21 mouse cellular contexts compared by ENCODE assay signal in genomic region chr8:93989739-93990138, GRCm38 (mm10). TPM values are rescaled to one million over a fixed set of nuclear protein-coding genes. Genes with fewer than 3 reads are reported as not detected.
DNase-seq lines count a peak whose midpoint lies in the region; ATAC-seq and TF ChIP-seq lines count a peak whose summit lies in the region.
"Had no signal": no experiment of that assay in that cellular context is flagged by ENCODE, and none has a peak within 500 bp of the region (broad histone marks: within the 10 kb centered on the region; RNA-seq: fewer than 3 reads in every experiment).

No protein-coding gene starts in this region.

- no peak for TF ChIP-seq CTCF in heart, adult 2 months (IDR thresholded peaks at IDR 0.05)
- no peak for TF ChIP-seq CTCF in stomach, postnatal 0 days (IDR thresholded peaks at IDR 0.05; ENCODE audit: low read depth)

- WGBS in heart, adult 2 months: 97% methylated on average over 4 of the region's 4 CpGs
- 87% methylated on average over 4 of the region's 4 CpGs for WGBS in liver, embryonic 16.5 days (ENCODE audit: insufficient replicate concordance)
- WGBS in liver, embryonic 11.5 days: 92% methylated on average over 4 of the region's 4 CpGs
- 72% methylated on average over 4 of the region's 4 CpGs for WGBS in stomach, postnatal 0 days

- DNase-seq in heart, adult 11 months: peak; percentile 53
- DNase-seq in heart, adult 2 months: no peak
- no peak for DNase-seq in liver, embryonic 11.5 days (ENCODE audit: low spot score)
- DNase-seq in stomach, postnatal 0 days (ENCODE audit: low spot score): no peak
- no peak for DNase-seq in lung, postnatal 14 days
- DNase-seq: adrenal gland, adult 2 months; adrenal gland, postnatal 10 days; adrenal gland, postnatal 25 days; cerebellum, adult 11 months; cerebellum, adult 18-20 months; cerebellum, adult 8-10 months; cerebellum, adult 9-11 months; cerebellum, postnatal 14 days; cerebellum, postnatal 36 days; embryo, embryonic 11 days had no signal

- H3K27me3 ChIP-seq in heart, adult 2 months (ENCODE audit: control insufficient read depth, insufficient read depth, low read length): no peaks in the 10 kb centered on the region
- H3K27me3 ChIP-seq in liver, embryonic 16.5 days (ENCODE audit: control insufficient read depth, insufficient read depth, low read depth, low read length): no peaks in the 10 kb centered on the region
- H3K27me3 ChIP-seq in liver, embryonic 11.5 days (replicated peaks; ENCODE audit: control insufficient read depth, insufficient read depth, low read length): no peaks in the 10 kb centered on the region
- H3K27me3 ChIP-seq in stomach, postnatal 0 days (ENCODE audit: control insufficient read depth, insufficient read depth, low read length): no peaks in the 10 kb centered on the region
- H3K27me3 ChIP-seq: embryonic facial prominence, embryonic 13.5 days; embryonic facial prominence, embryonic 15.5 days had no signal

- no peak overlapping the region for H3K27ac ChIP-seq in heart, adult 2 months
- no peak overlapping the region for H3K27ac ChIP-seq in liver, embryonic 16.5 days (ENCODE audit: low read length)
- no peak overlapping the region for H3K27ac ChIP-seq in liver, embryonic 11.5 days (ENCODE audit: low read depth, low read length)
- no peak overlapping the region for H3K27ac ChIP-seq in stomach, postnatal 0 days (replicated peaks)
- H3K27ac ChIP-seq: embryonic facial prominence, embryonic 13.5 days; embryonic facial prominence, embryonic 15.5 days had no signal

- no peak overlapping the region for H3K4me2 ChIP-seq in liver, embryonic 16.5 days (ENCODE audit: low read depth, low read length)
- no peak overlapping the region for H3K4me2 ChIP-seq in liver, embryonic 11.5 days
- H3K4me2 ChIP-seq in stomach, postnatal 0 days (replicated peaks; ENCODE audit: low read depth): no peak overlapping the region
- H3K4me2 ChIP-seq: embryonic facial prominence, embryonic 13.5 days; embryonic facial prominence, embryonic 15.5 days had no signal

- 0 out of 2 replicates have a peak, but pooled peaks have one; percentile 43 for ATAC-seq in liver, embryonic 16.5 days (ENCODE audit: low read depth)
- ATAC-seq in liver, embryonic 11.5 days (replicated peaks; ENCODE audit: low FRiP score): no peak
- peak; percentile 88; the same call in 1 of the 2 replicates for ATAC-seq in stomach, postnatal 0 days (ENCODE audit: low FRiP score, low TSS enrichment)
- ATAC-seq: forebrain, embryonic 14.5 days; forebrain, embryonic 16.5 days had no signal

- H3K79me2 ChIP-seq in heart, adult 2 months (replicated peaks; ENCODE audit: control insufficient read depth, insufficient read depth, low read length): no peaks in the 10 kb centered on the region

- H3K36me3 ChIP-seq in heart, adult 2 months (ENCODE audit: control insufficient read depth, insufficient read depth, low read length): no peaks in the 10 kb centered on the region; the same call in 1 of the 2 replicates
- peaks cover 31% of the 10 kb centered on the region for H3K36me3 ChIP-seq in liver, embryonic 16.5 days (ENCODE audit: control insufficient read depth, insufficient read depth)
- H3K36me3 ChIP-seq in liver, embryonic 11.5 days (ENCODE audit: control insufficient read depth, insufficient read depth, low read length): peaks cover 23% of the 10 kb centered on the region
- H3K36me3 ChIP-seq in stomach, postnatal 0 days (ENCODE audit: control insufficient read depth, insufficient read depth, low read length): peaks cover 18% of the 10 kb centered on the region

- TF ChIP-seq POLR2A in heart, adult 2 months (IDR thresholded peaks at IDR 0.05; ENCODE audit: insufficient read depth, low read depth, low read length): no peak

- no peak for TF ChIP-seq EP300 in heart, adult 2 months (IDR thresholded peaks at IDR 0.05; ENCODE audit: insufficient read depth, low read depth, low read length)
- no peak for TF ChIP-seq EP300 in stomach, postnatal 0 days (optimal IDR thresholded peaks at IDR 0.05)

- H3K9me3 ChIP-seq in liver, embryonic 16.5 days (replicated peaks; ENCODE audit: control insufficient read depth, low read length): no peaks in the 10 kb centered on the region
- peaks cover 3% of the 10 kb centered on the region; the same call in 1 of the 2 replicates for H3K9me3 ChIP-seq in liver, embryonic 11.5 days (ENCODE audit: control insufficient read depth, low read length)
- H3K9me3 ChIP-seq in stomach, postnatal 0 days (ENCODE audit: control insufficient read depth, low read length): no peaks in the 10 kb centered on the region
- H3K9me3 ChIP-seq: embryonic facial prominence, embryonic 15.5 days had no signal

- no peaks in the 10 kb centered on the region for H3K4me1 ChIP-seq in heart, adult 2 months (ENCODE audit: control insufficient read depth, insufficient read depth, low read length)
- H3K4me1 ChIP-seq in liver, embryonic 16.5 days (ENCODE audit: control insufficient read depth, low read depth, low read length): no peaks in the 10 kb centered on the region
- no peaks in the 10 kb centered on the region for H3K4me1 ChIP-seq in liver, embryonic 11.5 days (replicated peaks; ENCODE audit: control insufficient read depth, insufficient read depth, low read length)
- H3K4me1 ChIP-seq in stomach, postnatal 0 days (replicated peaks; ENCODE audit: control insufficient read depth, insufficient read depth): no peaks in the 10 kb centered on the region
- H3K4me1 ChIP-seq: embryonic facial prominence, embryonic 13.5 days; embryonic facial prominence, embryonic 15.5 days had no signal

- no peak overlapping the region for H3K4me3 ChIP-seq in heart, adult 2 months
- H3K4me3 ChIP-seq in liver, embryonic 16.5 days (ENCODE audit: low read depth, low read length): no peak overlapping the region
- no peak overlapping the region for H3K4me3 ChIP-seq in liver, embryonic 11.5 days (ENCODE audit: low read depth, low read length)
- no peak overlapping the region for H3K4me3 ChIP-seq in stomach, postnatal 0 days (ENCODE audit: low read depth, low read length)
- H3K4me3 ChIP-seq: embryonic facial prominence, embryonic 13.5 days; embryonic facial prominence, embryonic 15.5 days; erythroblast, embryonic 14.5 days had no signal

- H3K9ac ChIP-seq in heart, adult 2 months (ENCODE audit: low read depth, low read length): no peak overlapping the region
- H3K9ac ChIP-seq in liver, embryonic 16.5 days (ENCODE audit: low read depth, low read length): no peak overlapping the region
- no peak overlapping the region for H3K9ac ChIP-seq in liver, embryonic 11.5 days (ENCODE audit: low read depth, low read length)
- H3K9ac ChIP-seq in stomach, postnatal 0 days (ENCODE audit: low read length): no peak overlapping the region
- H3K9ac ChIP-seq: embryonic facial prominence, embryonic 13.5 days; embryonic facial prominence, embryonic 15.5 days had no signal

- intact Hi-C loops in heart, adult 2 months (cut with DNase I): no loop called here

RNA-seq across cellular contexts. Expression of gene Amfr, which starts 22.9 kb away (rescaled TPM):
- total RNA-seq in heart, adult 2 months (2021): 100 to 1,000 TPM; 115 to 140 TPM
- 127 and 155 TPM in 2 replicates for polyA plus RNA-seq in heart, adult 2 months (2012; rRNA removed)
- polyA plus RNA-seq in liver, embryonic 16.5 days (2015; fragmentation: Nextera tagmentation; extraction: Ambion mirVana): 31.5 and 38.6 TPM in 2 replicates
- 72.4 and 79.8 TPM in 2 replicates for polyA plus RNA-seq in liver, embryonic 11.5 days (2014; fragmentation: Nextera tagmentation; extraction: Ambion mirVana)
- polyA plus RNA-seq in stomach, postnatal 0 days (2015; fragmentation: Nextera tagmentation; extraction: Ambion mirVana): 42.6 and 46.5 TPM in 2 replicates

RNA-seq across cellular contexts. Expression of gene Nudt21, which starts 47.1 kb away (rescaled TPM):
- total RNA-seq in heart, adult 2 months (2021): 10 to 100 TPM; 22.4 to 23.9 TPM
- 10.7 and 12.7 TPM in 2 replicates for polyA plus RNA-seq in heart, adult 2 months (2012; rRNA removed)
- 73.7 and 81.3 TPM in 2 replicates for polyA plus RNA-seq in liver, embryonic 16.5 days (2015; fragmentation: Nextera tagmentation; extraction: Ambion mirVana)
- polyA plus RNA-seq in liver, embryonic 11.5 days (2014; fragmentation: Nextera tagmentation; extraction: Ambion mirVana): 156 and 158 TPM in 2 replicates
- polyA plus RNA-seq in stomach, postnatal 0 days (2015; fragmentation: Nextera tagmentation; extraction: Ambion mirVana): 60.2 and 68.5 TPM in 2 replicates

RNA-seq across cellular contexts. Expression of gene Ogfod1, which starts 47.3 kb away (rescaled TPM):
- total RNA-seq in heart, adult 2 months (2021): 10 to 100 TPM; 28.0 to 30.3 TPM
- polyA plus RNA-seq in heart, adult 2 months (2012; rRNA removed): 11.3 and 19.6 TPM in 2 replicates
- 4.4 and 5.5 TPM in 2 replicates for polyA plus RNA-seq in liver, embryonic 16.5 days (2015; fragmentation: Nextera tagmentation; extraction: Ambion mirVana)
- 12.2 and 13.2 TPM in 2 replicates for polyA plus RNA-seq in liver, embryonic 11.5 days (2014; fragmentation: Nextera tagmentation; extraction: Ambion mirVana)
- 5.4 and 6.1 TPM in 2 replicates for polyA plus RNA-seq in stomach, postnatal 0 days (2015; fragmentation: Nextera tagmentation; extraction: Ambion mirVana)
